Mouse (Mus musculus): ENCODE results near the gene Rapgef2.

Rapgef2 gene

DNA sequence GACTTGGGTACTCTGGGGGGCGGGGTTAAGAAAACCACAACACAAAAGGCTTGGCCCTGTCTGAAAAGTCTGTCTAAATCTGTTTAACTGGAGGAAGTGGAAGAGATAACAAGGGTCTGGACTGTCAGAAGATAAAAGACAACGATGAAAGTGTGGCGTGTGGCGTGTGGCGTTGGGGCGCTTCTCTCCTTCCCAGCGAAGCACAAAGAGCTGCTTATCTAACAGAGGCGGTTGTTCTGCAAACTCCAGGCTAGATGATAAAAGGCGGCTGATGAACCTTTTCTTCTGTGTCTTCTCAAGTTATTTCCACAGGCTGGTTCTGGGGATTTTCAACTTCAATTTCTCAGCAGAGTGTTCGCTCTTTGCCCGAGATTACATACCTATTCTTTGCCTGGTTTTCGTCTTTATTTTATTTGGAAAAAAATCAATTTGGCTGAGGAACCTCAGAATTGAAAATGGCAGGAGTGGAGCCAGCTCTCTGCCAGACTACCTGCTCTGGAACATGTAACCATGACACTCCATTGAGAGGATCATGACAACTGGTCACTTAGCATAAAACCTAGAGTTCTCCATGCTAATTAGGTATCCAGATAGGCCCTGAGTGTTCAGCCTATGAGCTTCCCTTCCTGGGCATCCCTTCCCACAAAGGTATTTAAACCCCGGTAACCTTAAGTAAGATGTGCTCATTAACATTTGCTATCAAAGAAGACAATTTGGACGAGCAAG lies 258.0 kb downstream of the Rapgef2 start:
- no peak for DNase-seq (ENCODE audit: low spot score)

DNA sequence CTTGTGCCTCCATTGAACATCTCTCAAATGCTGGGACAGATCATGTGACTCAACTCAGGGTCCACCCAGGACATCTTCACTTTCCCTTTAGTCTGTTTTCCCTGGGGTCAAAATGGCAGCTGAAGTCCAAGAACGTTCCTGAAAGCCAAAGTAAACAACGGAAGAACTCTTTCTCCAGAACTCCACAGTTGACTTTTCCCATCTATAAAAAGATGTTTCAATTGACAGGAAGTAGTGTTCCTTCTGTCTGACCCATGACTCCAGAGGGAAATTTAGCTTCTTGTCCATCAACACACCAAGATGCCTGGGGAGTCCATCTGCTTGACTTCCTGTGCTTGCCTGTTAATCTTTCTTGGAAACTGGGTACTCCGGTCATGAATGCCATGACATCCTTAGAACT lies 260.3 kb downstream of the Rapgef2 start:
- DNase-seq (ENCODE audit: low spot score) = no peak

DNA sequence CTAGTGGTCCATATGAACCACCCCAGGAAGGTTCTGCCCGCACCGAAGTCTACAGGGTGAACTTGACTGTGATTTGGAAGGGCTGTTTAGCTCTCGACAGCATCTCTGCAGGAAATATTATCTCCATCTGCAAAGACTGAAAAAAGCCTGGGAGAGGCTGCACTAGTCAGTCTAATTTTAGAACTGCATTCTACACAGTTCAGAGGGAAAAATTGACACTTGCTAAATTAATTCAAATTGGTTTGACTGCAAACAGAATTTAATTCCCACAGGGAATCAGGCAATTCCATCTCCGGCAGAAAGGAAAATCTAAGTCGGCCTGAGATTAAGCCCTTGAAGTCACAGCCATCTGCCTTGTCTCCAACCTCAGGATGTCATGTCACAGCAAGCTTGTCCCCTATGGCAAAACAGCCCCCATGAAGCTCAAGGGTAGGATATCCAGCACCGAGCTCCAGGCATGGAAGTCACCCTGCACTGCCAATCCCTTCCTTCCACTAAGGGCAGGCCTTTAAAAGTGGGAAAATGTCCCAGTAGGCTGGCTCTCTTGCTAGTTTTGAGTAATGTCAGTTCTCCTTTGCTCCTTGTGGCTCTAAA lies 262.5 kb downstream of the Rapgef2 start:
- DNase-seq (ENCODE audit: low spot score) = no peak

GRCm38 (mm10) chr3:79022690-79023089 lies 263.6 kb downstream of the Rapgef2 start:
- no peak for DNase-seq (ENCODE audit: low spot score)

DNA sequence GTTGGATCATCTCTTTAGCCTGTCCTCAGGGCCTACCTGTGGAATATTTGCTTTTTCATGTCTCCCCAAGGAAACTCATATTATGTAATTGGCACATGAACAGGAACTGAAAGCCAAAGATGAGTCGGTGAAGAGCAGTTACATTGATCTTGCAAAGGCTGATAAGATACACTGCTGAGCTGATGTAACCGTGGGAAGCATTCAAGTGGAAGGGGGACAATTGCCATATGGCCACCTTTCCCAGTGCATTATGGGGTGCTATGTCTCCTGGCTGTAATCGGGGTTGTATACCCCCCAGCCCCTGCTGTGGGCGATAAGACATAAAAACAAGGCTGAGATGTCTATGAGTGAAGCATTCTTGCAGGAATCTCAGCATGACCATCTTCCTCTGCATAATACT lies 268.9 kb downstream of the Rapgef2 start:
- no peak for DNase-seq (ENCODE audit: low spot score)

- DNase-seq (ENCODE audit: low spot score) = no peak
These were observed 269.5 kb downstream of the Rapgef2 start for GRCm38 (mm10) chr3:79016830-79017229.

- no peak for DNase-seq (ENCODE audit: low spot score)
These were observed 270.5 kb downstream of the Rapgef2 start for GRCm38 (mm10) chr3:79015621-79016474.

All from urinary bladder, postnatal 25 days (tissue).